Mouse (Mus musculus): Measurements from ENCODE around the gene Dnah6.

Dnah6 gene

GRCm38 (mm10) chr6:73142776-73143175, 78.7 kb downstream of the Dnah6 start:
- DNase-seq (ENCODE audit: low read depth, low spot score): no peak

GRCm38 (mm10) chr6:73140836-73141235, 80.6 kb downstream of the Dnah6 start:
- DNase-seq (ENCODE audit: low read depth, low spot score): no peak

GRCm38 (mm10) chr6:73132784-73133183, 88.7 kb downstream of the Dnah6 start:
- no peak for DNase-seq (ENCODE audit: low read depth, low spot score)

DNA sequence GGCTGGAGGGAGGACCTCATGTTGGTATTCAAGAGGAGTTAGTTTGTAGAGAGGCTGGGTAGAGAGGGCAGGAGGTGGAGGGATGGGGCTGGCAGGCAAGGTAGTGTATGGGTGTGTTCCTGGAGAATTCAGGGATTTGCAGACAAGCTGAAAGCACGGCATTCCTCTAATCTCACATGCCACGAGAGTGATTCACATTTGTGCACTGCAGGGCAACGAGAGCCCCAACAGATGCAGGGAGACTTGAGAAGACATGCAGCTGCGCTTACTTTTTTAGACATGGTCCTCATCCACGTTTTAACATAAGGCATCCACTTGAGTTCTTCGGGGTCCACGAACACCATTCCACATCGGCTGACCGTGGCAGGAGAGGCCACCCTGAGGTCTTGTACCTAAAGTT, 93.9 kb downstream of the Dnah6 start:
- no peak for DNase-seq (ENCODE audit: low read depth, low spot score)

DNA sequence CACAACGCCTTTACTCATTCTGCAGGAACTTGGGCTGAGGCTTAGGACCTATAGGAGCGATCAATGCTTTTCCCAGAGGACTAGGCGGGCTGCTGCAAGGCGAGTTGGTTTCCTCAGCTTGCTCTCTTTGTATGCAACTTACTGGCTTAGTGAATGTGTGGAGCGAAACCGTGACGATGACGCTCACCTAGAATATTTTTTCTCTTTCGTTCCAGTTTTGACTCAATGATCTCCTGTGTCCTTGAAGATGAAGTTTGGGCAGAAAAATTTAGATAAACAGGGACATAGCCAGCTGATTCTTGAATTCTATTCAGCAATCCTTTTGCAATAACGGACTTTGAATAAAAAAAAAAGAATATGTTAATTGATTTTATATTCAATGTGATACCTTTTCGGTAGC, 101.1 kb downstream of the Dnah6 start:
- DNase-seq (ENCODE audit: low read depth, low spot score): no peak

- no peak for DNase-seq (ENCODE audit: low read depth, low spot score)
Observed at GRCm38 (mm10) chr6:73113898-73114297, 107.6 kb downstream of the Dnah6 start.

GRCm38 (mm10) chr6:73113365-73113764, 108.1 kb downstream of the Dnah6 start:
- DNase-seq (ENCODE audit: low read depth, low spot score): no peak

DNA sequence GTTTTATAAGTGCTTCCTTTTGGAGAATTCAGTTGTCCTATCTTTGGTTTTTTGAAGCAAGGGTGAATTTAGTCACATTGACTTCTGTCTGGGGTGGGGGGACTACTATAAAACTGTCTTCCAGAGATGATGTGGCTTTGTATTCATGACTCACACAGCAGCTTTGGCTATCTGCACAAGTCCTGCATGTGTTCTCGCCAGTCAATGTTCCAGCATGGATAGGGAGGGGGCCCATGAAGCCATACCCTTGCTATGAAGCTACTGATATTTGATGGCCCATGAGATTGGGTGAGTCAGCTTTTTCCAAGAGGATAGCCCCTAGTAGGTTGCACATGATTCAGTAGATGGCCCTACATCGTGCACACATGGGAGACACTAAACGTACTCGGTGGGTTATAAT, 128.3 kb downstream of the Dnah6 start:
- no peak for DNase-seq (ENCODE audit: low read depth, low spot score)

DNA sequence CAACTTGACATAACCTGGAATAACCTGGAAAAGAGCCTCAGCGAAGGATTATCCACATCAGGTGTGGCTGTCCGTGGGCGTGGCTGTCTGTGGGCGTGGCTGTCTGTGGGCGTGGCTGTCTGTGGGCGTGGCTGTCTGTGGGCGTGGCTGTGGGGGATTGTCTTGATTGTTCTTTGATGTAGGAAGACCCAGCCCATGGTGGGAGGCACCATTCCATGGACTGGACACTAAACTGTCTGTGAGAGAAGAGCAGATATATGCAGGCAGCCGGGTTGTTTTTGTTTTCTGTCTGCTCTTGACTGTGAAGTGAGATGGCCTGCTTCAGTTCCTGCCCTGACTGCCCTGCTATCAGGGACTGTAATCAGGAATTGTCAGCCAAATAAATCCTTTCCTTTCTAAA, 130.6 kb downstream of the Dnah6 start:
- no peak for DNase-seq (ENCODE audit: low read depth, low spot score)

DNA sequence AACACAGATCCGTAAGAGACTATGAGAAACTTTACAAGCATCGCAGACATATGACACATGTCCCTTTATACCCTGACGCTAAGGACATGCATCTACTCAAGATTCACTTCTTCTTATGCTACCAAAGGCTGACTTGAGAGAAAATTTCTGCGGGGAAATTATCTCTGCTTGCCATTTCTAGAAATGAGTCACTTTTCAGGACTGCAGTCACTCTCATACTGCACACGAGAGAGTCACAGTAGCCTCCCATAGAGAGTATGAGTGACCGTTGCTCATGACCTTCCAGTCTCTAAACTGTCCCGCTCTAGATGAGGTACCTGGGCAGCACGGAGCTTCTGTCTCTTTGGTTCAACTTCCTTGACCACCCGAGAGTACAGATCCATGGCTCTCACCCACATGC, 138.9 kb downstream of the Dnah6 start:
- no peak for DNase-seq (ENCODE audit: low read depth, low spot score)

GRCm38 (mm10) chr6:73072093-73072786, 149.2 kb downstream of the Dnah6 start:
- DNase-seq (ENCODE audit: low read depth, low spot score): no peak

DNA sequence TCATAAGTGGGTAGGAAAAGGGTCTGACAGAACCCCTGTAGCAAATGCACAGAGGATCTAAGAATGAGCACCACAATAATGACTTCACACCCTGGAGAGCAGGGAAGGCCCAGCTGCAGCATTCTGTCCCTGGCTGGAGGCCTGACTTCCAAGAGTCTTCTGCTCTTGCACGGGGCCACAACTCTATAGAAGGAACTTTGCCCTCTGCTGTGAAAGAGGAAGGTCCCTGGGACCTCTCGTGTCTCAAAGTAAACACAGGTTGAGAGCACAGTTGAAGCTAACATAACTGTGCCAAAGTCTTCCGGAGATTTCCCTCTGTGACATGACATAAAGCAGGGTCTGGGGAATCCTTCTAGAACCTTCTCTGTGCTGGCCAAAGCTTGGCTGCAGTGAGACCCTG, 150.2 kb downstream of the Dnah6 start:
- DNase-seq (ENCODE audit: low read depth, low spot score): no peak

- no peak for DNase-seq (ENCODE audit: low read depth, low spot score)
Observed at GRCm38 (mm10) chr6:73070663-73071062, 150.8 kb downstream of the Dnah6 start.

DNA sequence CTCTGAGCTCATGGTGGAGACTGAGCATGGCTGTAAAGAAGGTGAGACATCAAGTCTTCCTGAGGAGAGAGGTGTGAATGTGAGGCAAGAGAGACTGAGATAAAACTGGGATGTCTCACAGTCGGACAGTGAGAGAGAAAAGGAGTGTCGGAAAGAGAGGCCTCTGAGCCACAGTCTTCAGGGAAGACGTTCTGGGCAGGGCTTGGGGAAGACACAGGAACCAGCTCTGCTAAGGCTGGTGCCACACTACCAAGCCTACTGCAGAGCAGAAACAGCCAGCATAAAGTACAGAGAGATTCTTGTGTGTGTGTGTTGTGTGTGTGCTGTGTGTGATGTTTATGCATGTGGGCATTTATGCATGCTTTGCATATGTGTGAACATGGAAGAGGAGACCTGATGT, 156.9 kb downstream of the Dnah6 start:
- DNase-seq (ENCODE audit: low read depth, low spot score): no peak

DNA sequence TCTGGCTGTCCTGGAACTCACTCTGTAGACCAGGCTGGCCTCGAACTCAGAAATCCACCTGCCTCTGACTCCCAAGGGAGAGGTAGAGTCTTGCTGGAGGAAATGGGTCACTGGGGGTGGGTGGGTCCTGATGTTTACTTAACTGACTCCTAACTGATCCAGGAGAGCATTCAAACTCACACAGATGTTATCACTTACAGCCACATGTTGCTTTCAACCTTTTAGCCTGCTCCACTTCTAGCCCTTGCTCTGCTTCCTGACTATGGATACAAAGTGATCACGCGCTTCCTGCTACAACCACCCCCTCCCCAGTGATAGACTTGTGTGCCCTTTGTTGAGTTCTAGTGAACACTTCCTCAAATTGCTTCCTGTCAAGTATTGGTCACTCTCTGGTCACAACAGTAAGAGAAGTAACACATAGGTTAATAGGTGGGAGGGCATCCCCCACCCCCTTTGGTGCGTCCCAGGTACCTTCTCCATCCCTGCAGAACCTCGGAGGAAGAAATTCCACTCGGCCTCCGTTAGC, 161.8 kb downstream of the Dnah6 start:
- no peak for DNase-seq (ENCODE audit: low read depth, low spot score)

DNA sequence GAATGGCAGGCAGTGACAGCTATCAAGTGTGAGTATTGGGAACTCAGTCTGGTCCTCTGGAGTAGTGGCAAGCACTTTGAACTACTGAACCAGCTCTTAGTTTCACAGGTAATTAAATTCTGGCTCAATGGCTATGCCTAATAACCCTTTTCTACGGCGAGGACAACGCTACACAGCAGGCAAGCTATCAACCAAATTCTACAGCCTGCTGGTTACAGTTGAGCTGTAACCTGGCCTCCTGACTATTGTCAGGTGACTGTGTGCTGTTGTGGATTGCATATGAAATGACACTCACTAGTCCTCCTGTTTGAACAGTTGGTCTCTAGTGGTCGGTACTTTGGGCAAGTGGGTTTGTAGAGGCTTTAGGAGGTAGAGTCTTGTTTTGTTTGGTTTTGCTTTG, 162.3 kb downstream of the Dnah6 start:
- DNase-seq (ENCODE audit: low read depth, low spot score): no peak

DNA sequence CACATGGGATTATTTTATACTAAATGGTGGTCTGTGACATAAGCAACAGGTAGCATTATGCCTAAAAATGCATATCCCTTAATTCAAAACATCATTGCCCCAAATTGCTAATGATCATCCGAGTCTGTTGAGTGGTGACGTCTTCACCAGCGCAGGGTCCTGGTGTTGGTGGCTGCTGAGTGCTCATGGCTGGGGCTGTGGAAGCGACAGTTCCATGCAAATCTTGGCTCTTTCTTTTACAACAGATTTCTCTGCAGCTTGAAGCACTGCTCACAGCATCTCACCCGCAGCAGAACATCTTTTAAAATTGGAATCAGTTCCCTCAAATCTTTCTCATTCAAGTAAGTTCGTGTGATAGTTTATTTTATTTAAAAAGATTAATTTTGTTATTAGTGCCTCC, 166.1 kb downstream of the Dnah6 start:
- no peak for DNase-seq (ENCODE audit: low read depth, low spot score)

DNA sequence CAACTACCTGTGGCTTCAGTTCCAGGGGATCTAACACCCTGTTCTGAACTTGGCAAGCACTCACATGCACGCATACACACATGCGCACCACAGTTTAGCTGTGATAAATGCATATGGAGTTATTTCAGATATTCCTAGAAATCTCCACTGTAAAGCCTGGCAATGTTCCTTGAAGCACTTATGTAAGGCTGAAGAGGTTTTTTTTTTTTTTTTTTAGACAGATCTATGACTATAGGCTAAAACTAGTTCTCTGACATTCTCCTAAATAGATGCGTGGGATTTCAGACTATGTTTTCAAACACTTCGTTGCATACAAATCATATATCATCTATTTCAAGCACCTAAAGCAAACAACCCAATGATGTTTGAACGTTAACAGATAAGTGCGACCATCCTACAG, 166.6 kb downstream of the Dnah6 start:
- DNase-seq (ENCODE audit: low read depth, low spot score): no peak

- DNase-seq (ENCODE audit: low read depth, low spot score): no peak
Observed at GRCm38 (mm10) chr6:73053526-73053925, 167.9 kb downstream of the Dnah6 start.

DNA sequence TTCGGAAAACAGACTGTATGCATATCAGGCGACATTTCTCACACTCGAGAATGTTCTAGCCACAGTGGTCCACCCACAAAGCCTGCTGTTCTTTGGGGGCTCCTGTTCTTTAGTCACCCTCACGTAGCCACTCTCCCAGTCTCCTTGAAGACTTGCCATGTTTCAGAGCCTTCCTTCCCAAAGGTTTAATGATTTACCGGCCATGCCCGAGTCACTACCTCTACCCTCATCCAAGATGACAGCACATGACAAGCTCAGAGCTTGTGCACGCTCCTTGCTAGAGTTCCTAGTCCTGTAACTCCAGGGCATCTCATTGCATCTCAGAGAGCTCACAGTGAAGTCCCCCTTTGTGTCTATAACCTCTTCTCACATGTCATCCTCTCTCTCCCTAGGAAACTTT, 174.2 kb downstream of the Dnah6 start:
- DNase-seq (ENCODE audit: low read depth, low spot score): no peak

DNA sequence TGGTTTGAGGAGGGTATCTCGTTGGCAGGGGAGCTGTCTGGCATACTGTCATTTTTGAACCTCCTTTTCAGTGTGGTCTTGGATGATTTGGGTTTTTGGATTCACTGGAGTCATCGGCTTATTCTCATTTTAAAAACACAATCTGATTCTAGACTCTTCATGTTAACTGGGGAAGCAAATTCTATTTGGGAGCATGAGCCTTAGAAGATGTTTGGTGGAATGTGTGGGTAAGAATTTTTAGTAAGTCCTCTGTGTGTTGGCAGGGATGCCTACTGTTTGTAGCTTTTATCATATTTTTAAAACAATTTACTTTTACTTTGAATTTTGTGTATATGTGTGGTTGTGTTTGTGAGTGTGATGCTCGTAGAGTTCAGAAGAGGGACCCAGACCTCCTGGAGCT, 175.5 kb downstream of the Dnah6 start:
- no peak for DNase-seq (ENCODE audit: low read depth, low spot score)

- no peak for DNase-seq (ENCODE audit: low read depth, low spot score)
Observed at GRCm38 (mm10) chr6:73042278-73042677, 179.2 kb downstream of the Dnah6 start.

- DNase-seq (ENCODE audit: low read depth, low spot score): no peak
Observed at GRCm38 (mm10) chr6:73038291-73038690, 183.2 kb downstream of the Dnah6 start.

- DNase-seq (ENCODE audit: low read depth, low spot score): no peak
Observed at GRCm38 (mm10) chr6:73028853-73029252, 192.6 kb downstream of the Dnah6 start.

All from CD4-positive helper T cell, adult 2 months (primary cell).